Mouse (Mus musculus): Measurements from ENCODE around the gene Gpc6. TPM values are rescaled to one million over a fixed set of nuclear protein-coding genes. Genes with fewer than 3 reads are reported as not detected.

Gpc6 gene
- polyA plus RNA-seq, 1 experiment: 4.7 TPM

GRCm38 (mm10) chr14:117369331-117369866 lies 444.3 kb downstream of the Gpc6 start:
- Histone ChIP-seq H3K27ac (ENCODE audit: insufficient read depth, low read length) (no peak overlapping the region), H3K4me3 (ENCODE audit: insufficient read depth, low read length) (no peak overlapping the region), H3K4me1 (ENCODE audit: control insufficient read depth, insufficient read depth, low read length) (no peaks in the 10 kb centered on the region)
- TF ChIP-seq CTCF (IDR thresholded peaks at IDR 0.05; ENCODE audit: extremely low read depth, insufficient read depth, low read length) (no peak), POLR2A (IDR thresholded peaks at IDR 0.05; ENCODE audit: extremely low read depth, insufficient read depth, low read length) (no peak)

- no peak overlapping the region for H3K4me3 ChIP-seq (ENCODE audit: insufficient read depth, low read length)
- TF ChIP-seq POLR2A (IDR thresholded peaks at IDR 0.05; ENCODE audit: extremely low read depth, insufficient read depth, low read length) (no peak), CTCF (IDR thresholded peaks at IDR 0.05; ENCODE audit: extremely low read depth, insufficient read depth, low read length) (no peak)
- H3K4me1 ChIP-seq (ENCODE audit: control insufficient read depth, insufficient read depth, low read length): no peaks in the 10 kb centered on the region
- H3K27ac ChIP-seq (ENCODE audit: insufficient read depth, low read length): no peak overlapping the region
Measured at GRCm38 (mm10) chr14:117376822-117377376, 451.8 kb downstream of the Gpc6 start.

GRCm38 (mm10) chr14:117379979-117380378 lies 454.9 kb downstream of the Gpc6 start:
- Histone ChIP-seq H3K27ac (ENCODE audit: insufficient read depth, low read length) (no peak overlapping the region), H3K4me1 (ENCODE audit: control insufficient read depth, insufficient read depth, low read length) (peaks cover 2% of the 10 kb centered on the region; the same call in 1 of the 2 replicates), H3K4me3 (ENCODE audit: insufficient read depth, low read length) (no peak overlapping the region)
- TF ChIP-seq CTCF (IDR thresholded peaks at IDR 0.05; ENCODE audit: extremely low read depth, insufficient read depth, low read length) (no peak), POLR2A (IDR thresholded peaks at IDR 0.05; ENCODE audit: extremely low read depth, insufficient read depth, low read length) (no peak)

GRCm38 (mm10) chr14:117383188-117383587 lies 458.1 kb downstream of the Gpc6 start:
- no peak overlapping the region for H3K4me3 ChIP-seq (ENCODE audit: insufficient read depth, low read length)
- TF ChIP-seq POLR2A (IDR thresholded peaks at IDR 0.05; ENCODE audit: extremely low read depth, insufficient read depth, low read length) (no peak), CTCF (IDR thresholded peaks at IDR 0.05; ENCODE audit: extremely low read depth, insufficient read depth, low read length) (no peak)
- no peak overlapping the region for H3K27ac ChIP-seq (ENCODE audit: insufficient read depth, low read length)
- H3K4me1 ChIP-seq (ENCODE audit: control insufficient read depth, insufficient read depth, low read length): peaks cover 2% of the 10 kb centered on the region; the same call in 1 of the 2 replicates

- TF ChIP-seq CTCF (IDR thresholded peaks at IDR 0.05; ENCODE audit: extremely low read depth, insufficient read depth, low read length): no peak
- no peak overlapping the region for H3K27ac ChIP-seq (ENCODE audit: insufficient read depth, low read length)
Measured at GRCm38 (mm10) chr14:117384096-117384770, 459.1 kb downstream of the Gpc6 start.

GRCm38 (mm10) chr14:117385731-117386270 lies 460.7 kb downstream of the Gpc6 start:
- TF ChIP-seq CTCF (IDR thresholded peaks at IDR 0.05; ENCODE audit: extremely low read depth, insufficient read depth, low read length) (no peak), POLR2A (IDR thresholded peaks at IDR 0.05; ENCODE audit: extremely low read depth, insufficient read depth, low read length) (no peak)
- Histone ChIP-seq H3K4me3 (ENCODE audit: insufficient read depth, low read length) (no peak overlapping the region), H3K4me1 (ENCODE audit: control insufficient read depth, insufficient read depth, low read length) (peaks cover 2% of the 10 kb centered on the region; the same call in 1 of the 2 replicates), H3K27ac (ENCODE audit: insufficient read depth, low read length) (no peak overlapping the region)

More at GRCm38 (mm10) chr14:117384096-117384770, 459.1 kb downstream of the Gpc6 start:
- Histone ChIP-seq H3K4me3 (ENCODE audit: insufficient read depth, low read length) (no peak overlapping the region), H3K4me1 (ENCODE audit: control insufficient read depth, insufficient read depth, low read length) (peaks cover 2% of the 10 kb centered on the region; the same call in 1 of the 2 replicates)

GRCm38 (mm10) chr14:117390794-117391320 lies 465.7 kb downstream of the Gpc6 start:
- Histone ChIP-seq H3K4me1 (ENCODE audit: control insufficient read depth, insufficient read depth, low read length) (no peaks in the 10 kb centered on the region), H3K4me3 (ENCODE audit: insufficient read depth, low read length) (no peak overlapping the region), H3K27ac (ENCODE audit: insufficient read depth, low read length) (no peak overlapping the region)
- no peak for TF ChIP-seq POLR2A (IDR thresholded peaks at IDR 0.05; ENCODE audit: extremely low read depth, insufficient read depth, low read length)
- no peak for TF ChIP-seq CTCF (IDR thresholded peaks at IDR 0.05; ENCODE audit: extremely low read depth, insufficient read depth, low read length)

- H3K4me3 ChIP-seq (ENCODE audit: insufficient read depth, low read length): no peak overlapping the region
- no peaks in the 10 kb centered on the region for H3K4me1 ChIP-seq (ENCODE audit: control insufficient read depth, insufficient read depth, low read length)
- no peak for TF ChIP-seq POLR2A (IDR thresholded peaks at IDR 0.05; ENCODE audit: extremely low read depth, insufficient read depth, low read length)
- TF ChIP-seq CTCF (IDR thresholded peaks at IDR 0.05; ENCODE audit: extremely low read depth, insufficient read depth, low read length): no peak
- no peak overlapping the region for H3K27ac ChIP-seq (ENCODE audit: insufficient read depth, low read length)
Measured at GRCm38 (mm10) chr14:117391412-117391811, 466.3 kb downstream of the Gpc6 start.

GRCm38 (mm10) chr14:117397165-117397564 lies 472.1 kb downstream of the Gpc6 start:
- Histone ChIP-seq H3K4me3 (ENCODE audit: insufficient read depth, low read length) (no peak overlapping the region), H3K4me1 (ENCODE audit: control insufficient read depth, insufficient read depth, low read length) (no peaks in the 10 kb centered on the region), H3K27ac (ENCODE audit: insufficient read depth, low read length) (no peak overlapping the region)
- TF ChIP-seq POLR2A (IDR thresholded peaks at IDR 0.05; ENCODE audit: extremely low read depth, insufficient read depth, low read length): no peak
- no peak for TF ChIP-seq CTCF (IDR thresholded peaks at IDR 0.05; ENCODE audit: extremely low read depth, insufficient read depth, low read length)

Measured in cortical plate, adult 2 months (tissue).